Mouse (Mus musculus): ENCODE measurements at regions not wholly inside any gene's neighbourhood (a gene's known extent, or its start where the extent isn't known, plus 50 kb on each side); places are given as distances from the start of the nearest gene placed in this dataset.

- TF ChIP-seq POLR2A (IDR thresholded peaks at IDR 0.05; ENCODE audit: borderline replicate concordance, extremely low read depth, low read depth, low read length): no peak
- no peak for TF ChIP-seq CTCF (IDR thresholded peaks at IDR 0.05; ENCODE audit: insufficient read depth, low read length)
Observed at GRCm38 (mm10) chr8:6456553-6457180, 1351.5 kb upstream of the Slc10a2 start.

Measured in lung, adult 2 months (tissue).